ENCODE assay signal across 23 mouse cellular contexts in the genomic region with DNA sequence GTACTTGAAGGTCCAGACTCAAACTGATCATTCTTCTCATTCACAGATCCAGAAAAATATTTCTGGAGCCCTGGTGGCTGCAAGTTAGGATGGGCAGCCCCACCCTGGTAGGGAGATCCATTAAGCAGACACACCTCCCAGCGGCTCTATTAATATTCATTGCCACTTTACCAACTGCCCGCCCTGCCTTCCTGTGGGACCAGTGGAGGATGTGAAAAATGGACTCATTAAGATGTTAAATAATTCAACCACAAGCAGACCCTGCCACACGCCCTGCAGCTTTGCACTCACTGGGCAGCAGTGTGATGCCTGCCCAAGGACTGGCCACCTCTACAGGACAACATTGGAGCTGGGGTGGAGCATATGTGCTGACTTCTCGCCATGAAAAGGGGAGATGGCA.
DNase-seq lines count a peak whose midpoint lies in the region; ATAC-seq and TF ChIP-seq lines count a peak whose summit lies in the region.
"Had no signal": no experiment of that assay in that cellular context is flagged by ENCODE, and none has a peak within 500 bp of the region (broad histone marks: within the 10 kb centered on the region; RNA-seq: fewer than 3 reads in every experiment).

No protein-coding gene starts in this region.

- no peaks in the 10 kb centered on the region for H3K36me3 ChIP-seq in forebrain, embryonic 12.5 days (replicated peaks)
- no peaks in the 10 kb centered on the region for H3K36me3 ChIP-seq in forebrain, embryonic 11.5 days (ENCODE audit: control insufficient read depth, insufficient read depth, low read length)
- H3K36me3 ChIP-seq in liver, postnatal 0 days (replicated peaks; ENCODE audit: insufficient read depth, low read length) = no peaks in the 10 kb centered on the region
- H3K36me3 ChIP-seq: embryonic facial prominence, embryonic 13.5 days; heart, embryonic 15.5 days; intestine, embryonic 15.5 days; limb, embryonic 12.5 days; liver, embryonic 12.5 days had no signal

- no peak overlapping the region for H3K27ac ChIP-seq in forebrain, embryonic 12.5 days
- H3K27ac ChIP-seq in forebrain, embryonic 11.5 days (ENCODE audit: low read depth, low read length) = no peak overlapping the region
- H3K27ac ChIP-seq in left cerebral cortex, adult 2 months = peak overlapping the region; percentile 8; the same call in 1 of the 2 replicates
- no peak overlapping the region for H3K27ac ChIP-seq in liver, postnatal 0 days (ENCODE audit: low read depth)
- H3K27ac ChIP-seq: embryonic facial prominence, embryonic 13.5 days; intestine, embryonic 15.5 days; limb, embryonic 12.5 days; liver, embryonic 12.5 days had no signal

- TF ChIP-seq EP300 in liver, postnatal 0 days (IDR thresholded peaks at IDR 0.05; ENCODE audit: low read depth) = no peak

- H3K9me3 ChIP-seq in forebrain, embryonic 12.5 days = no peaks in the 10 kb centered on the region
- no peaks in the 10 kb centered on the region for H3K9me3 ChIP-seq in forebrain, embryonic 11.5 days (ENCODE audit: control insufficient read depth, low read length)
- no peaks in the 10 kb centered on the region for H3K9me3 ChIP-seq in liver, postnatal 0 days (ENCODE audit: low read length)
- H3K9me3 ChIP-seq: embryonic facial prominence, embryonic 13.5 days; heart, embryonic 15.5 days; intestine, embryonic 15.5 days; limb, embryonic 12.5 days; liver, embryonic 12.5 days had no signal

- H3K4me1 ChIP-seq in forebrain, embryonic 12.5 days = peaks cover 34% of the 10 kb centered on the region
- no peaks in the 10 kb centered on the region for H3K4me1 ChIP-seq in forebrain, embryonic 11.5 days (replicated peaks; ENCODE audit: control insufficient read depth, insufficient read depth, low read length)
- H3K4me1 ChIP-seq in liver, postnatal 0 days (ENCODE audit: insufficient read depth) = no peaks in the 10 kb centered on the region
- H3K4me1 ChIP-seq: liver, embryonic 12.5 days had no signal

- no peak for TF ChIP-seq POLR2A in brain, embryonic 14.5 days (IDR thresholded peaks at IDR 0.05; ENCODE audit: borderline replicate concordance, extremely low read depth, insufficient read depth, insufficient read length, poor library complexity, severe bottlenecking)

- H3K4me3 ChIP-seq in forebrain, embryonic 12.5 days (replicated peaks) = no peak overlapping the region
- no peak overlapping the region for H3K4me3 ChIP-seq in forebrain, embryonic 11.5 days (ENCODE audit: low read depth, low read length)
- no peak overlapping the region for H3K4me3 ChIP-seq in left cerebral cortex, adult 2 months
- H3K4me3 ChIP-seq in liver, postnatal 0 days (ENCODE audit: low read depth, low read length) = no peak overlapping the region
- H3K4me3 ChIP-seq: embryonic facial prominence, embryonic 13.5 days; erythroblast, embryonic 14.5 days; heart, embryonic 15.5 days; intestine, embryonic 15.5 days; limb, embryonic 12.5 days; liver, embryonic 12.5 days had no signal

- H3K27me3 ChIP-seq in forebrain, embryonic 12.5 days = no peaks in the 10 kb centered on the region
- no peaks in the 10 kb centered on the region for H3K27me3 ChIP-seq in forebrain, embryonic 11.5 days (ENCODE audit: control insufficient read depth, insufficient read depth, low read length)
- H3K27me3 ChIP-seq in liver, postnatal 0 days (ENCODE audit: insufficient read depth, low read length) = no peaks in the 10 kb centered on the region
- H3K27me3 ChIP-seq: embryonic facial prominence, embryonic 13.5 days; heart, embryonic 15.5 days; intestine, embryonic 15.5 days; limb, embryonic 12.5 days had no signal

- ATAC-seq in forebrain, embryonic 12.5 days (ENCODE audit: low FRiP score) = peak; percentile 27; the same call in 1 of the 2 replicates
- no peak for ATAC-seq in forebrain, embryonic 11.5 days (replicated peaks; ENCODE audit: low FRiP score)
- no peak for ATAC-seq in liver, postnatal 0 days
- ATAC-seq: CD4-positive, CD25-positive, alpha-beta regulatory T cell, adult 4 months; intestine, embryonic 15.5 days; liver, embryonic 12.5 days had no signal

- WGBS in forebrain, embryonic 12.5 days = 43% methylated on average over 4 of the region's 4 CpGs
- WGBS in forebrain, embryonic 11.5 days = 53% methylated on average over 4 of the region's 4 CpGs
- 64% methylated on average over 4 of the region's 4 CpGs for WGBS in liver, postnatal 0 days (ENCODE audit: insufficient replicate concordance)

- no peak for DNase-seq in forebrain, embryonic 11.5 days (ENCODE audit: low spot score)
- no peak for DNase-seq in left cerebral cortex, adult 2 months (ENCODE audit: extremely low spot score in 1 of 2, low spot score in 2 of 2)
- no peak for DNase-seq in left cerebral cortex, postnatal 14 days (ENCODE audit: low spot score in 2 of 2)
- DNase-seq in brain, embryonic 14.5 days (ENCODE audit: low read depth) = peak; percentile 62
- peak; percentile 44 for DNase-seq in mesoderm, embryonic 11.5 days (ENCODE audit: low read depth, low spot score)
- DNase-seq in liver, postnatal 0 days = no peak
- no peak for DNase-seq in kidney, postnatal 25 days
- DNase-seq: adrenal gland, postnatal 25 days; cerebellum, adult 9-10 months; gastrocnemius, postnatal 36 days; kidney, adult 8-10 months; kidney, postnatal 10 days; lung, adult 2 months; lung, postnatal 14 days; right cerebral cortex, postnatal 14 days had no signal

- no peak overlapping the region for H3K4me2 ChIP-seq in forebrain, embryonic 12.5 days
- H3K4me2 ChIP-seq in forebrain, embryonic 11.5 days (ENCODE audit: low read depth, low read length, severe bottlenecking) = no peak overlapping the region
- no peak overlapping the region for H3K4me2 ChIP-seq in liver, postnatal 0 days (ENCODE audit: low read depth, low read length)
- H3K4me2 ChIP-seq: embryonic facial prominence, embryonic 13.5 days; heart, embryonic 15.5 days; intestine, embryonic 15.5 days; limb, embryonic 12.5 days; liver, embryonic 12.5 days had no signal

- intact Hi-C loops in left cerebral cortex, adult 2 months (cut with DNase I) = no loop called here
- intact Hi-C loops in left cerebral cortex, postnatal 14 days (cut with DNase I) = no loop called here

- no peak for TF ChIP-seq CTCF in left cerebral cortex, adult 2 months (IDR thresholded peaks at IDR 0.05)
- no peak for TF ChIP-seq CTCF in brain, embryonic 14.5 days (IDR thresholded peaks at IDR 0.05; ENCODE audit: borderline replicate concordance, extremely low read depth, insufficient read depth, insufficient read length)
- TF ChIP-seq CTCF in liver, postnatal 0 days (IDR thresholded peaks at IDR 0.05; ENCODE audit: low read depth) = no peak

- H3K9ac ChIP-seq in forebrain, embryonic 12.5 days = no peak overlapping the region
- no peak overlapping the region for H3K9ac ChIP-seq in forebrain, embryonic 11.5 days (ENCODE audit: low read length)
- no peak overlapping the region for H3K9ac ChIP-seq in liver, postnatal 0 days (replicated peaks)
- H3K9ac ChIP-seq: embryonic facial prominence, embryonic 13.5 days; heart, embryonic 15.5 days; intestine, embryonic 15.5 days; limb, embryonic 12.5 days; liver, embryonic 12.5 days had no signal

Comparison
In these comparisons a context has a peak if more than half of its experiments do, and no peak if none do; other contexts are left out.
1. DNase-seq: peak in brain, embryonic 14.5 days (single experiment) and mesoderm, embryonic 11.5 days (single experiment); none in forebrain, embryonic 11.5 days (single experiment), left cerebral cortex, adult 2 months (0 of 2), left cerebral cortex, postnatal 14 days (0 of 2), liver, postnatal 0 days (single experiment) and kidney, postnatal 25 days (0 of 2).